Mouse (Mus musculus) bone marrow macrophage, adult 2 months (primary cell): Measurements from ENCODE around the gene 1810055G02Rik. TPM values are rescaled to one million over a fixed set of nuclear protein-coding genes. Genes with fewer than 3 reads are reported as not detected.

Experiments
- H3K27ac ChIP-seq: 2 replicates; pipeline ENCODE4 v1.5.1; 2012; ENCODE audit warnings: low read depth, low read length; ENCODE audit not compliant: insufficient read depth
- H3K4me1 ChIP-seq: 2 replicates; pipeline ENCODE4 v1.6.1; 2012; ENCODE audit warnings: low read length; ENCODE audit not compliant: control insufficient read depth, insufficient read depth
- H3K4me3 ChIP-seq: 2 replicates; pipeline ENCODE4 v1.5.1; 2012; ENCODE audit warnings: mild to moderate bottlenecking, low read length, moderate library complexity; ENCODE audit not compliant: insufficient read depth
- CTCF ChIP-seq: IDR thresholded peaks from 2 replicates; pipeline ENCODE4 v1.5.1; 2012; ENCODE audit warnings: low read depth, mild to moderate bottlenecking, low read length, moderate library complexity
- POLR2A ChIP-seq: IDR thresholded peaks from 2 replicates; pipeline ENCODE4 v1.6.1; 2012; ENCODE audit warnings: mild to moderate bottlenecking, low read depth, low read length, borderline replicate concordance
- polyA plus RNA-seq: library from polyadenylated mRNA; stranded (reverse); fragments of >200 nt; gene quantifications from 2 replicates; pipeline ENCODE4 v1.2.4, GENCODE M21; 2012; ENCODE audit not compliant: missing spikeins, insufficient read depth, insufficient read length

1810055G02Rik gene
- polyA plus RNA-seq, 1 experiment = 7.2 TPM

- no peak overlapping the region for H3K4me3 ChIP-seq
- H3K27ac ChIP-seq = no peak overlapping the region
- TF ChIP-seq POLR2A (no peak), CTCF (no peak)
- peaks cover 9% of the 10 kb centered on the region for H3K4me1 ChIP-seq
Measured at GRCm38 (mm10) chr19:3765221-3765820, 57.2 kb downstream of the 1810055G02Rik start.

GRCm38 (mm10) chr19:3766378-3766777 is 58.3 kb downstream of the 1810055G02Rik start:
- peaks cover 10% of the 10 kb centered on the region for H3K4me1 ChIP-seq
- H3K27ac ChIP-seq = no peak overlapping the region
- no peak overlapping the region for H3K4me3 ChIP-seq
- TF ChIP-seq CTCF (no peak), POLR2A (no peak)

- TF ChIP-seq CTCF (no peak), POLR2A (no peak)
Measured at GRCm38 (mm10) chr19:3767276-3767780, 59.2 kb downstream of the 1810055G02Rik start, which contains the start of gene Kmt5b. Gene Kmt5b (plus strand): TSS chr19:3767421.

More at GRCm38 (mm10) chr19:3767276-3767780, 59.2 kb downstream of the 1810055G02Rik start, which contains the start of gene Kmt5b:
- Histone ChIP-seq H3K27ac (peak within 1 kb of the TSS; percentile 99), H3K4me3 (peak within 1 kb of the TSS; percentile 82), H3K4me1 (peaks cover 10% of the 10 kb centered on the region)

Other genes starting within 250 kb of the 1810055G02Rik start
- 52.0 and 56.1 TPM in 2 replicates for gene Ppp6r3, start 132.5 kb upstream of the 1810055G02Rik start, polyA plus RNA-seq
- gene Lrp5, start 21.7 kb upstream of the 1810055G02Rik start, polyA plus RNA-seq = 17.0 and 24.2 TPM in 2 replicates
- 34.6 and 35.1 TPM in 2 replicates for gene Kmt5b, start 59.1 kb downstream of the 1810055G02Rik start, polyA plus RNA-seq
- 22.0 and 22.5 TPM in 2 replicates for gene Chka, start 143.5 kb downstream of the 1810055G02Rik start, polyA plus RNA-seq
- 488 and 518 TPM in 2 replicates for gene Tcirg1, start 198.8 kb downstream of the 1810055G02Rik start, polyA plus RNA-seq
- 80.5 and 85.1 TPM in 2 replicates for gene Ndufs8, start 204.5 kb downstream of the 1810055G02Rik start, polyA plus RNA-seq
- gene Aldh3b1, start 221.5 kb downstream of the 1810055G02Rik start, polyA plus RNA-seq = 83.9 and 85.6 TPM in 2 replicates
- 1,272 and 1,428 TPM in 2 replicates for gene Unc93b1, start 226.9 kb downstream of the 1810055G02Rik start, polyA plus RNA-seq